Mouse (Mus musculus) megakaryocyte, embryonic 14.5 days (primary cell): Measurements from ENCODE around the gene 1110008P14Rik.

Experiments
- FLI1 ChIP-seq: IDR thresholded peaks from 2 replicates; pipeline ENCODE4 v1.6.1; 2012; ENCODE audit warnings: low read length, inconsistent platforms, mixed read lengths
- GATA1 ChIP-seq: IDR thresholded peaks from 3 replicates; pipeline ENCODE4 v1.6.1; 2012; ENCODE audit warnings: mixed read lengths, low read length, inconsistent platforms, borderline replicate concordance

DNA sequence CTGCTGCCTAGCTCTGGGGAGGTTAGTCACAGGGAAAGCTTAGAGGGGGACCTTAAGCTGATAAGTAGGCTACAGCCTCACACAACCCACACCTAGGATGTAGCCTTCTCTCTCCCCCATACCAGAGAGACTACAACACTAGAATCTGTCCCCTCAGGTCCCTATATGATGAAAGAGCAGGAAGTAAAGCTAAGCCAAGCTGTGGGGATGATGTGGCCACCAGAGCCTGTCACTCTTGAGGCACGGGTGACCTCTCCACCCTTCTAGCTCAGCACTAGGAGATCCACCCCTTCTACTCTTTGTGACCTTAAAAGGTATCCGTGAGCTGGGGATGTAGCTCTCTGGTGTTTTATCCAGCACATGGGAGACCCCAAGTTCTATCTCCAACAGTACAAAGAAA lies 7.4 kb upstream of the 1110008P14Rik start:
- no peak for TF ChIP-seq GATA1
- no peak for TF ChIP-seq FLI1
